Mouse (Mus musculus) myocyte (in vitro differentiated cells): ENCODE measurements around the gene Ccl27a. TPM values are rescaled to one million over a fixed set of nuclear protein-coding genes. Genes with fewer than 3 reads are reported as not detected.

Source experiments
- H3K27me3 ChIP-seq: one replicate; pipeline ENCODE4 v1.6.1; 2011; ENCODE audit not compliant: control insufficient read depth, insufficient read depth, insufficient read length
- H3K36me3 ChIP-seq: one replicate; pipeline ENCODE4 v1.6.1; 2011; ENCODE audit not compliant: control insufficient read depth, insufficient read depth
- H3K4me2 ChIP-seq: one replicate; pipeline ENCODE4 v1.6.1; 2011; ENCODE audit warnings: low read depth, control low read depth
- H3K4me3 ChIP-seq: one replicate; pipeline ENCODE4 v1.5.1; 2011; ENCODE audit warnings: mild to moderate bottlenecking, control low read depth, moderate library complexity
- H3K79me2 ChIP-seq: one replicate; pipeline ENCODE4 v1.6.1; 2011; ENCODE audit not compliant: control insufficient read depth, insufficient read depth
- H3ac ChIP-seq: one replicate; pipeline ENCODE4 v1.6.1; 2011; ENCODE audit not compliant: control insufficient read depth, insufficient read length
- CEBPB ChIP-seq: IDR thresholded peaks from 2 replicates; pipeline ENCODE4 v1.6.1; 2011; ENCODE audit warnings: mild to moderate bottlenecking, moderate library complexity; ENCODE audit not compliant: poor library complexity, insufficient read depth, severe bottlenecking
- E2F4 ChIP-seq: IDR thresholded peaks from one replicate; pipeline ENCODE4 v1.6.1; 2011; ENCODE audit warnings: mild to moderate bottlenecking, control low read depth, moderate library complexity; ENCODE audit not compliant: insufficient read depth
- MAX ChIP-seq: IDR thresholded peaks from one replicate; pipeline ENCODE4 v1.6.1; 2011; ENCODE audit warnings: low read depth, mild to moderate bottlenecking, control low read depth
- MYOD1 ChIP-seq, 3 experiments: IDR thresholded peaks; one replicate each; pipeline ENCODE4 v1.6.1; 2011; ENCODE audit warnings: control low read depth in 2 of 3, low read depth in 2 of 3, mild to moderate bottlenecking in 2 of 3, moderate library complexity in 1 of 3; ENCODE audit not compliant: insufficient read length in 2 of 3, control insufficient read depth in 1 of 3
- MYOG ChIP-seq, 3 experiments: IDR thresholded peaks; one replicate each; pipeline ENCODE4 v1.6.1; 2011; ENCODE audit warnings: control low read depth in 2 of 3, low read depth in 2 of 3, mild to moderate bottlenecking in 2 of 3; ENCODE audit not compliant: insufficient read length in 2 of 3, control insufficient read depth in 1 of 3, insufficient read depth in 1 of 3
- POLR2A ChIP-seq: IDR thresholded peaks from one replicate; pipeline ENCODE4 v1.6.1; 2011; ENCODE audit warnings: low read depth, mild to moderate bottlenecking, control low read depth, moderate library complexity; ENCODE audit not compliant: insufficient read length
- POLR2AphosphoS2 ChIP-seq: IDR thresholded peaks from one replicate; pipeline ENCODE4 v1.6.1; 2011; ENCODE audit warnings: low read depth, control low read depth; ENCODE audit not compliant: insufficient read length
- REST ChIP-seq: IDR thresholded peaks from one replicate; pipeline ENCODE4 v1.6.1; 2011; ENCODE audit warnings: mild to moderate bottlenecking, control low read depth, moderate library complexity; ENCODE audit not compliant: insufficient read depth, insufficient read length
- SRF ChIP-seq: IDR thresholded peaks from one replicate; pipeline ENCODE4 v1.6.1; 2011; ENCODE audit warnings: low read depth; ENCODE audit not compliant: control insufficient read depth, insufficient read length
- TCF12 ChIP-seq: IDR thresholded peaks from one replicate; pipeline ENCODE4 v1.6.1; 2011; ENCODE audit warnings: mild to moderate bottlenecking, control low read depth; ENCODE audit not compliant: poor library complexity, insufficient read depth, severe bottlenecking
- TCF3 ChIP-seq: IDR thresholded peaks from one replicate; pipeline ENCODE4 v1.6.1; 2011; ENCODE audit warnings: low read depth, control low read depth; ENCODE audit not compliant: insufficient read length
- USF1 ChIP-seq: IDR thresholded peaks from one replicate; pipeline ENCODE4 v1.6.1; 2011; ENCODE audit warnings: low read depth, mild to moderate bottlenecking, control low read depth, moderate library complexity
- polyA plus RNA-seq: library from polyadenylated mRNA; unstranded; fragments of >200 nt; fragmentation: generic; extraction: Trizol; gene quantifications from one replicate; pipeline ENCODE4 v1.2.1, GENCODE M21; 2012; ENCODE audit warnings: missing spikeins

The Ccl27a gene
- polyA plus RNA-seq, 1 experiment, result not detected

- TF ChIP-seq MAX (peak; percentile 41), USF1 (no peak)
- Histone ChIP-seq H3K27me3 (no peaks in the 10 kb centered on the region), H3K36me3 (no peaks in the 10 kb centered on the region), H3ac (peak overlapping the region; percentile 20), H3K4me2 (peak overlapping the region; percentile 69), H3K79me2 (peaks cover 14% of the 10 kb centered on the region), H3K4me3 (peak overlapping the region; percentile 60)
These were observed 33.5 kb downstream of the Ccl27a start for GRCm38 (mm10) chr4:41740380-41741157.

GRCm38 (mm10) chr4:41739260-41739659, 34.8 kb downstream of the Ccl27a start:
- peak overlapping the region; percentile 69 for H3K4me2 ChIP-seq
- H3K27me3 ChIP-seq, result no peaks in the 10 kb centered on the region
- peaks cover 14% of the 10 kb centered on the region for H3K79me2 ChIP-seq
- no peaks in the 10 kb centered on the region for H3K36me3 ChIP-seq
- H3K4me3 ChIP-seq, result peak overlapping the region; percentile 60
- no peak overlapping the region for H3ac ChIP-seq
- TF ChIP-seq SRF (no peak), USF1 (no peak), REST (no peak), MAX (no peak), MYOD1 (IDR thresholded peaks at IDR 0.05; ENCODE audit: control insufficient read depth in 1 of 3, insufficient read length in 2 of 3, low read depth in 2 of 3) (no peak), E2F4 (no peak), POLR2AphosphoS2 (no peak), POLR2A (no peak), TCF12 (no peak), TCF3 (no peak)

- H3K27me3 ChIP-seq, result peaks cover 2% of the 10 kb centered on the region
- TF ChIP-seq USF1, result no peak
- TF ChIP-seq REST, result no peak
- no peak for TF ChIP-seq POLR2A
- no peak for TF ChIP-seq POLR2AphosphoS2
- no peak for TF ChIP-seq E2F4
- TF ChIP-seq MYOG (IDR thresholded peaks at IDR 0.05; ENCODE audit: control insufficient read depth in 1 of 3, insufficient read depth in 1 of 3, insufficient read length in 2 of 3, low read depth in 2 of 3), result no peak
- TF ChIP-seq MAX, result no peak
- no peak for TF ChIP-seq MYOD1 (IDR thresholded peaks at IDR 0.05; ENCODE audit: control insufficient read depth in 1 of 3, insufficient read length in 2 of 3, low read depth in 2 of 3)
- TF ChIP-seq SRF, result no peak
- TF ChIP-seq CEBPB, result no peak
- no peak for TF ChIP-seq TCF12
- TF ChIP-seq TCF3, result no peak
- peaks cover 14% of the 10 kb centered on the region for H3K79me2 ChIP-seq
- H3ac ChIP-seq, result no peak overlapping the region
- H3K36me3 ChIP-seq, result no peaks in the 10 kb centered on the region
- no peak overlapping the region for H3K4me3 ChIP-seq
- peak overlapping the region; percentile 63 for H3K4me2 ChIP-seq
These were observed 35.8 kb downstream of the Ccl27a start for GRCm38 (mm10) chr4:41738256-41738603.

GRCm38 (mm10) chr4:41737602-41738255, 36.3 kb downstream of the Ccl27a start:
- H3K4me3 ChIP-seq, result no peak overlapping the region
- H3K4me2 ChIP-seq, result peak overlapping the region; percentile 63
- H3K27me3 ChIP-seq, result peaks cover 7% of the 10 kb centered on the region
- H3K79me2 ChIP-seq, result peaks cover 14% of the 10 kb centered on the region
- H3K36me3 ChIP-seq, result no peaks in the 10 kb centered on the region
- no peak overlapping the region for H3ac ChIP-seq
- TF ChIP-seq TCF3 (no peak), CEBPB (no peak), POLR2AphosphoS2 (peak; percentile 70), TCF12 (no peak), MYOG (IDR thresholded peaks at IDR 0.05; ENCODE audit: control insufficient read depth in 1 of 3, insufficient read depth in 1 of 3, insufficient read length in 2 of 3, low read depth in 2 of 3) (peak in 1 of 3 experiments; percentile 8)

- Histone ChIP-seq H3K36me3 (no peaks in the 10 kb centered on the region), H3K27me3 (peaks cover 60% of the 10 kb centered on the region), H3K4me2 (peak within 1 kb of the TSS; percentile 34), H3ac (no peak within 1 kb of the TSS), H3K79me2 (no peaks in the 10 kb centered on the region), H3K4me3 (no peak within 1 kb of the TSS)
- TF ChIP-seq POLR2A (no peak), E2F4 (no peak), REST (no peak), SRF (no peak), MAX (no peak), MYOD1 (IDR thresholded peaks at IDR 0.05; ENCODE audit: control insufficient read depth in 1 of 3, insufficient read length in 2 of 3, low read depth in 2 of 3) (no peak), MYOG (IDR thresholded peaks at IDR 0.05; ENCODE audit: control insufficient read depth in 1 of 3, insufficient read depth in 1 of 3, insufficient read length in 2 of 3, low read depth in 2 of 3) (no peak), TCF3 (no peak), TCF12 (no peak), USF1 (no peak), CEBPB (no peak), POLR2AphosphoS2 (no peak)
These were observed 42.8 kb downstream of the Ccl27a start, which contains the start of gene Arid3c for GRCm38 (mm10) chr4:41731052-41731765. Gene Arid3c (minus strand): TSS chr4:41731142.
